Mouse (Mus musculus) kidney, postnatal 0 days (tissue): ENCODE data around the gene Acd. TPM values are rescaled to one million over a fixed set of nuclear protein-coding genes. Genes with fewer than 3 reads are reported as not detected.

Experiments used
- ATAC-seq: fragments of 200-750 bp; cut with Nextera tagmentation; replicated peaks from 2 replicates; pipeline ENCODE4 v1.8.0; 2017; ENCODE audit warnings: low read depth, moderate number of reproducible peaks, moderate TSS enrichment, moderate library complexity; ENCODE audit not compliant: low FRiP score
- DNase-seq: peaks from one replicate; pipeline ENCODE4 v3.0.0-alpha.2; 2016; ENCODE audit warnings: low spot score
- H3K27ac ChIP-seq: fragments of 300-500 bp; sonication (generic); 2 replicates; pipeline ENCODE4 v1.5.1; 2014; ENCODE audit warnings: mild to moderate bottlenecking
- H3K27me3 ChIP-seq: fragments of 300-500 bp; sonication (generic); 2 replicates; pipeline ENCODE4 v1.6.1; 2014; ENCODE audit warnings: low read length, mixed read lengths; ENCODE audit not compliant: insufficient read depth
- H3K36me3 ChIP-seq: fragments of 300-500 bp; sonication (generic); 2 replicates; pipeline ENCODE4 v1.6.1; 2014; ENCODE audit warnings: low read length, mixed read lengths; ENCODE audit not compliant: insufficient read depth
- H3K4me1 ChIP-seq: fragments of 300-500 bp; sonication (generic); replicated peaks from 2 replicates; pipeline ENCODE4 v1.6.1; 2014; ENCODE audit warnings: antibody characterized with exemption, low read length, mixed read lengths; ENCODE audit not compliant: insufficient read depth
- H3K4me2 ChIP-seq: fragments of 300-500 bp; sonication (generic); 2 replicates; pipeline ENCODE4 v1.6.1; 2014; ENCODE audit warnings: mild to moderate bottlenecking, low read length, moderate library complexity, mixed read lengths
- H3K4me3 ChIP-seq: fragments of 300-500 bp; sonication (generic); replicated peaks from 2 replicates; pipeline ENCODE4 v1.5.1; 2014; ENCODE audit warnings: low read depth, low read length
- H3K9ac ChIP-seq: fragments of 300-500 bp; sonication (generic); 2 replicates; pipeline ENCODE4 v1.6.1; 2014; ENCODE audit warnings: low read depth, low read length
- H3K9me3 ChIP-seq: fragments of 300-500 bp; sonication (generic); replicated peaks from 2 replicates; pipeline ENCODE4 v1.6.1; 2016; ENCODE audit warnings: low read length, inconsistent platforms, mixed read lengths
- CTCF ChIP-seq: IDR thresholded peaks from 2 replicates; pipeline ENCODE4 v1.5.1; 2016; ENCODE audit warnings: antibody characterized with exemption, low read depth, mild to moderate bottlenecking, moderate library complexity
- WGBS: fragments of 180-500 bp; shearing (Covaris S2); extraction: QIAGEN DNeasy Blood & Tissue Kit; methylation state at CpG from one replicate; pipeline ENCODE4 v1.1.7; 2014; 5-methylcytosine and 5-hydroxymethylcytosine counted together
- polyA plus RNA-seq: library from polyadenylated mRNA; unstranded; fragments of >200 nt; fragmentation: Nextera tagmentation; extraction: Ambion mirVana; gene quantifications from 2 replicates; pipeline ENCODE4 v1.2.1, GENCODE M21; 2015

The Acd gene
- polyA plus RNA-seq, 1 experiment from 2014 or later, result 51.2 TPM

DNA sequence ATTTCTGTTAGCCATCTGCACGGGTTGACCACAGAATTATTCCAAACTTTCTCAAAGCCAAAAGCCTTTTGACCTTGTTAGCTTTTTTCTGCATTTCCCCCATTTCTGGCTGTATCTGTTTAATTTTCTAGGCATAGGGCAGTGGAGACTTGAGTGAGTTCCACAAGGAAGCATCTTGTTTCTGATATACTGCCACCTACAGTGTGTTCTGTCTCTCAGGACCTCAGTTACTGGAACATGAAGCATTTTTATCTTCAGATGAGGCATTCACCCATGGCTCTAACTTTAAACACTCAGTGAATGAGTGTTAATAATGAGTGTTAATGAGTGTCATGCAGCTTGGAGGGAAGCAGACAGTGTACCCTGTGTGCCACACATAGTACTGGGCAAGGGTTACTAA, 23.0 kb downstream of the Acd start:
- Histone ChIP-seq H3K27ac (no peak overlapping the region), H3K9ac (no peak overlapping the region), H3K4me1 (no peaks in the 10 kb centered on the region), H3K36me3 (peaks cover 68% of the 10 kb centered on the region), H3K4me2 (no peak overlapping the region), H3K27me3 (no peaks in the 10 kb centered on the region), H3K4me3 (no peak overlapping the region), H3K9me3 (no peaks in the 10 kb centered on the region)
- ATAC-seq (no peak), DNase-seq (peak; percentile 26)
- 90% methylated on average over 1 of the region's 1 CpGs for WGBS
- peak; percentile 30; the same call in 1 of the 2 replicates for TF ChIP-seq CTCF

DNA sequence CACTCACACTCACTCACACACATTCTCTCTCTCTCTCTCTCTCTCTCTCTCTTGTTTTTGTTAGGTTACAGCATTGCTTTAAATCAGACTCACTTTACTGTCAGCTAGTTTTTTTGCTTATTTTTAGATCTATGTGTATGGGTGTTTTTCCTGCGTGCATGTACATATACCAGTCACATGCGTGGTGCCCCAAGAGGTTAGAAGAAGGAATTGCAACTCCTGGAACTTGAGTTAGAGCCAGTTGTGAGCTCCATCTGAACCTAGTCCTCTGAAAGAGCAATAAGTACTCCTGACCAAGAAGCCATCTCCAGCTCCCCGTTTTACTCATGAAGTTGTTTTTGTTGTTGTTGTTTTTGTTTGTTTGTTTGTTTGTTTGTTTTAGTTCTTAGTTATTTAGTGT, 39.7 kb downstream of the Acd start:
- Histone ChIP-seq H3K4me2 (no peak overlapping the region), H3K4me3 (no peak overlapping the region), H3K4me1 (no peaks in the 10 kb centered on the region), H3K36me3 (peaks cover 20% of the 10 kb centered on the region; the same call in 1 of the 2 replicates), H3K27ac (no peak overlapping the region), H3K9me3 (no peaks in the 10 kb centered on the region), H3K27me3 (no peaks in the 10 kb centered on the region), H3K9ac (no peak overlapping the region)
- ATAC-seq (no peak), DNase-seq (peak; percentile 82)
- WGBS, result 74% methylated on average over 3 of the region's 3 CpGs
- peak; percentile 62 for TF ChIP-seq CTCF

DNA sequence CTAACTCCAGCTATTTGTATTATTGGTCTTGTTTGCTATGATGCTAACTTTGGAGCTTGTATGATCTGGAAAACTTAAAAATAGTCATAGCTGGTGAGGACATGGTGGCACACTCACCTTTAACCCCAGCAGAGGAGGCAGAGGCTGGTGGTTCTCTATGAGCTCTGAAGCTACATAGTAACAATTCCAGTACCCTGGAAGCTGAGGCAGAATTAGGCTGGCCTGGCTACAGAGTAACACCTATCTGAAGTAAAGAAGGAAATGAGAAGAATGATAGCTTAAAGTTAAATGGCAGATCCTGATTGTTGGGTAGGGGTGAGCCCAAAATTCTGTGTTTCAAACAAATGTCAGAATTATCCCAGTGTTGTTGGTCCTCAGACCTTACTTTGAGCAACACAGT, 43.3 kb downstream of the Acd start:
- Histone ChIP-seq H3K4me3 (no peak overlapping the region), H3K4me2 (no peak overlapping the region), H3K27me3 (no peaks in the 10 kb centered on the region), H3K36me3 (0 out of 2 replicates have a peak, but pooled peaks cover 9% of the 10 kb centered on the region), H3K9ac (no peak overlapping the region), H3K27ac (no peak overlapping the region), H3K4me1 (no peaks in the 10 kb centered on the region), H3K9me3 (no peaks in the 10 kb centered on the region)
- ATAC-seq, result no peak
- DNase-seq, result no peak
- no peak for TF ChIP-seq CTCF

DNA sequence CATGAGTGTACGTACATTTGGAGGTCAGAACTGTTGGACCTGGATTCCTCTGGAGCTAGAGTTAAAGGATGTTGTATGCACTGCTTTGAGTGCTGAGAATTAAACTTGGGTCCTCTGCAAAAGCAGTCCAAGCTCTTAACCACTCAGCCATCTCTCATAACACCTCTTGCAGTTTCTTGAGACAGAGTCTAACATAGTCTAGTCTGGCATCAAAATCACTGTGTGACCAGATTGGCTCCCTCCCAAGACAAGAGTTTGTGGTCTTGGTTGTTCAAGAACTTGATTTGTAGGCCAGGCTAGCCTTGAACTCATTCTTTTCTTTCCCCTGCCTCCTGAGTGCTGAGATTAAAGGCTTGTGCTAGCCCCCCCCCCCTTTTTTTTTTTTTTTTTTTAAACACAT, 52.0 kb downstream of the Acd start:
- no peaks in the 10 kb centered on the region for H3K9me3 ChIP-seq
- ATAC-seq (no peak), DNase-seq (no peak)
- H3K36me3 ChIP-seq, result peaks cover 26% of the 10 kb centered on the region; the same call in 1 of the 2 replicates
- H3K4me3 ChIP-seq, result no peak overlapping the region
- no peak overlapping the region for H3K9ac ChIP-seq
- H3K4me2 ChIP-seq, result no peak overlapping the region
- TF ChIP-seq CTCF, result no peak
- H3K27me3 ChIP-seq, result no peaks in the 10 kb centered on the region
- WGBS, result 86% methylated on average over 1 of the region's 1 CpGs
- H3K4me1 ChIP-seq, result no peaks in the 10 kb centered on the region; the same call in 1 of the 2 replicates
- H3K27ac ChIP-seq, result no peak overlapping the region

Other genes with a start within 250 kb of the Acd start
- gene Tppp3, start 229.6 kb downstream of the Acd start, polyA plus RNA-seq, result 15.6 and 19.4 TPM in 2 replicates
- gene Zdhhc1, start 204.2 kb downstream of the Acd start, polyA plus RNA-seq, result 28.0 and 30.5 TPM in 2 replicates
- 42.4 and 44.8 TPM in 2 replicates for gene Hsd11b2, start 182.3 kb downstream of the Acd start, polyA plus RNA-seq
- gene Atp6v0d1, start 135.1 kb downstream of the Acd start, polyA plus RNA-seq, result 112 and 122 TPM in 2 replicates
- 40.9 and 44.4 TPM in 2 replicates for gene Ripor1, start 95.8 kb downstream of the Acd start, polyA plus RNA-seq
- 85.5 and 89.4 TPM in 2 replicates for gene Ctcf, start 64.5 kb downstream of the Acd start, polyA plus RNA-seq
- 0.61 and 1.2 TPM in 2 replicates for gene Agrp, start 63.7 kb downstream of the Acd start, polyA plus RNA-seq
- 0.28 and 0.45 TPM in 2 replicates for gene Carmil2, start 14.8 kb downstream of the Acd start, polyA plus RNA-seq
- 18.7 and 19.6 TPM in 2 replicates for gene Pard6a, start within 50 bp of the Acd start, polyA plus RNA-seq
- gene 4933405L10Rik, start 6.6 kb upstream of the Acd start, polyA plus RNA-seq, result 0.11 TPM in 1 of 2 replicates, not detected in the other
- 14.6 and 17.8 TPM in 2 replicates for gene Enkd1, start 7.1 kb upstream of the Acd start, polyA plus RNA-seq
- gene Gfod2, start 57.6 kb upstream of the Acd start, polyA plus RNA-seq, result 19.2 and 21.0 TPM in 2 replicates
- 7.0 and 8.9 TPM in 2 replicates for gene Ranbp10, start 126.2 kb upstream of the Acd start, polyA plus RNA-seq
- 0.05 TPM in 1 of 2 replicates, not detected in the other for gene Tsnaxip1, start 126.6 kb upstream of the Acd start, polyA plus RNA-seq
- 23.4 and 24.9 TPM in 2 replicates for gene Cenpt, start 152.2 kb upstream of the Acd start, polyA plus RNA-seq
- 56.0 and 60.8 TPM in 2 replicates for gene Thap11, start 154.0 kb upstream of the Acd start, polyA plus RNA-seq
- gene Nutf2, start 159.5 kb upstream of the Acd start, polyA plus RNA-seq, result 188 and 192 TPM in 2 replicates
- 27.6 and 30.1 TPM in 2 replicates for gene Edc4, start 179.8 kb upstream of the Acd start, polyA plus RNA-seq
- 0.66 TPM in 1 of 2 replicates, not detected in the other for gene Nrn1l, start 192.5 kb upstream of the Acd start, polyA plus RNA-seq
- gene Pskh1, start 199.3 kb upstream of the Acd start, polyA plus RNA-seq, result 30.6 and 33.7 TPM in 2 replicates
- gene Ctrl, start 232.8 kb upstream of the Acd start, polyA plus RNA-seq, result 0.67 and 0.77 TPM in 2 replicates
- gene Psmb10, start 237.3 kb upstream of the Acd start, polyA plus RNA-seq, result 59.7 and 63.1 TPM in 2 replicates
- 0.45 and 0.50 TPM in 2 replicates for gene Lcat, start 242.3 kb upstream of the Acd start, polyA plus RNA-seq